Mouse (Mus musculus) bone marrow, adult 2 months (tissue): ENCODE data around the gene Rundc1.

Experiments
- CTCF ChIP-seq: fragments of 200-500 bp; IDR thresholded peaks from 2 replicates; pipeline ENCODE4 v1.5.1; 2011; ENCODE audit warnings: low read length, control low read depth; ENCODE audit not compliant: control insufficient read depth, insufficient read depth
- POLR2A ChIP-seq: fragments of 200-500 bp; IDR thresholded peaks from 2 replicates; pipeline ENCODE4 v1.6.1; 2011; ENCODE audit warnings: low read depth, mild to moderate bottlenecking, control low read depth, low read length, borderline replicate concordance; ENCODE audit not compliant: control insufficient read depth

DNA sequence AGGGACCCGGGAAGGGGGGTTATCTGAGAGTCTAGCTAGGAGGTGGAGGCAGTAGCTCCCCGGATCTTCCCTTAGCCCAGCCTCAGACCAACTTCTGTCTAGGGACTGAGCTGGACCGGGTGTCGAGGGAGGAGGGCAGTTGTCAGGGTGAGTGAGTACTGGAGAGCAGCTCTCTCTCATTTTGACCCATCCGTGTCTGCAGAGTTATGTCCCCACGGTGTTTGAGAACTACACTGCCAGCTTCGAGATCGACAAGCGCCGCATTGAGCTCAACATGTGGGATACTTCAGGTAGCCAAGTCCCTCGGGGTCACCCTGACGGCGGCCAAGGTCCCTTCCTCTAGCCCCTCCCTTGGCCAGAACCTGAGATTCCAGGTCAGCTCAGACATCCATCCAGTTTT is 43.8 kb downstream of the Rundc1 start:
- TF ChIP-seq POLR2A (no peak), CTCF (no peak)
